Mouse (Mus musculus) ES-E14 (cell line): ENCODE results near the gene Ccdc93.

Experiments used
- HCFC1 ChIP-seq: IDR thresholded peaks from 2 replicates; pipeline ENCODE4 v1.6.1; 2012; ENCODE audit warnings: low read length, inconsistent platforms, borderline replicate concordance; ENCODE audit not compliant: insufficient read depth
- MAFK ChIP-seq: IDR thresholded peaks from 2 replicates; pipeline ENCODE4 v1.6.1; 2014; ENCODE audit warnings: mild to moderate bottlenecking, low read depth, low read length, inconsistent platforms; ENCODE audit not compliant: insufficient read depth
- ZNF384 ChIP-seq: IDR thresholded peaks from 2 replicates; pipeline ENCODE4 v1.6.1; 2012; ENCODE audit warnings: low read depth, low read length, inconsistent platforms

DNA sequence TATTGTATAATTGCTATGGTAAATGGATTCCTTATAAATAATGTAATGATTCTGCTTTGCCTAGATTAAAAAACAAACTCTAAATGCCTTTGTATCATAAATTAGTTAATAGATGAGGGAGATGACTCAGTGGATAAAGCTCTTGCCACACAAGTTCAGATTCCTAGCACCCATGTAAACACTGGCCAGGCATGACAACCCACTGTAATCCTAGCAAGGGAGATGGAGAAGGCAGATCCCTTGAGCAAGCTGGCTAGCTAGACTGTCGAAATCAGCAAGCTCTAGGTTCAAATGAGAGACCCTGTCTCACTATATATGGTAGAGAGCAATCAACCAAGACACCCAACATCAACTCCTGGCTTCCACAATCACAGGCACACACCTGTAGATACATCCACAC lies 87.8 kb downstream of the Ccdc93 start:
- no peak for TF ChIP-seq HCFC1
- TF ChIP-seq MAFK = no peak
- TF ChIP-seq ZNF384 = no peak
